Mouse (Mus musculus): ENCODE data around the gene Agbl4. TPM values are rescaled to one million over a fixed set of nuclear protein-coding genes. Genes with fewer than 3 reads are reported as not detected.

Gene Agbl4
- polyA plus RNA-seq, 1 experiment from 2014 or later: 0.24 TPM

DNA sequence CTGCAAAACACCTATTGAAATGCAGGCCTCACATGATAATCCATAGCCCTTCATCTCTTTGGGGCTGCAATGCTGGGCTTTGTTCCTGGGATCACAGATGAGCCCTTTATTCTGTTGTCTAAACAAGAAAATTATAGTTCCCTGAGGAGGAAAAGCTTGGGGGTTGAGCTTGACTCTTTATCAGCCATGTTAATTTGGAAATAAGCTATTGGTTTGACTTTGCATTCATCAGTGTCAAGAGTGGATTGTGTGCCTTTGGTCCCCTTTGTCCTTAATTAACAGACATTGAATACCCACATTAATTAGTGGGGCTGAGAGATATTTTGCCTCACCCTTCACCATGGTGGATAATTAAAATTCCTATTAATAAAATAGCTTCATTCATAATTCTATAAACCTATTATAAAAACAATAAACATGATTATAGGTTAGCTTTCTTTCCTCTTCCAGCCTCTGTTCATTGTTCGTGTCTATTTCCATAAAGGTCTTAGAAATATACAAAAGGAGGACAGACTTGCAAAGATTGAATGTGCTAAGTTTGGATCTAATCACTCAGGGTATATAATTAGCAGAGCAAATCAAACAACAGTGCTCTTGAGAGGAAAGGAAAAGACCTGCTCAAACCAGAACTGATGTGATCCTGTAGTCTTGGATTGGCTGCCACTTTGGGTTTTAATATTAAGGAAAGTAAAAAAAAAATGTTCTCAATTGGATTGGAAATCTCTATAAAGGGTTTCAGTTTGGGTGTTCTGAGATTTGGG is 607.4 kb downstream of the Agbl4 start:
- H3K36me3 ChIP-seq (replicated peaks): no peaks in the 10 kb centered on the region
- no peaks in the 10 kb centered on the region for H3K4me1 ChIP-seq
- WGBS: 71% methylated on average over 1 of the region's 1 CpGs
- no peaks in the 10 kb centered on the region for H3K27me3 ChIP-seq (replicated peaks; ENCODE audit: low read depth, poor library complexity, severe bottlenecking)
- H3K4me3 ChIP-seq: no peak overlapping the region
- no peak overlapping the region for H3K27ac ChIP-seq (replicated peaks)
- no peak for DNase-seq (ENCODE audit: low spot score)
- no peaks in the 10 kb centered on the region for H3K9me3 ChIP-seq

DNA sequence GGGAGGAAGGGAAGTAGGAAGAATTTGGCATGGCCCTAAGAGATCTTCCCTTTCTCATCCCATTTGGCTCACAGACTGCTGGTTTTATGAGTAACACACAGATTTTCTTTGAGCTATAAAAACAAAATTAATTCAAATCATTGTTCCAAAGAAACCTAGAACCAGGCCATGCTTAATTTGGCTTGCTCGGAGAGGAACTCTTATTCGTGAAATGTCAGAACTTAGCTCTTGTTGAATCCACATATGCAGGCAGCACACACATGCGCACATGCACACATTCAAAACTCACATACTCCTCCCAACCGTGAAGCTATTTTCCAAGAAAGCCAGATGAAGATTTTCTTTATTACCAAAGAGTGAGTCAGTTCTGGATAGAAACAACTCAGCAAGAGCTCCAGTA is 621.9 kb downstream of the Agbl4 start:
- no peak overlapping the region for H3K27ac ChIP-seq (replicated peaks)
- H3K4me3 ChIP-seq: no peak overlapping the region
- H3K9me3 ChIP-seq: no peaks in the 10 kb centered on the region
- no peaks in the 10 kb centered on the region for H3K4me1 ChIP-seq
- DNase-seq (ENCODE audit: low spot score): no peak
- no peaks in the 10 kb centered on the region for H3K36me3 ChIP-seq (replicated peaks)
- WGBS: 95% methylated on average over 4 of the region's 4 CpGs
- H3K27me3 ChIP-seq (replicated peaks; ENCODE audit: low read depth, poor library complexity, severe bottlenecking): no peaks in the 10 kb centered on the region

DNA sequence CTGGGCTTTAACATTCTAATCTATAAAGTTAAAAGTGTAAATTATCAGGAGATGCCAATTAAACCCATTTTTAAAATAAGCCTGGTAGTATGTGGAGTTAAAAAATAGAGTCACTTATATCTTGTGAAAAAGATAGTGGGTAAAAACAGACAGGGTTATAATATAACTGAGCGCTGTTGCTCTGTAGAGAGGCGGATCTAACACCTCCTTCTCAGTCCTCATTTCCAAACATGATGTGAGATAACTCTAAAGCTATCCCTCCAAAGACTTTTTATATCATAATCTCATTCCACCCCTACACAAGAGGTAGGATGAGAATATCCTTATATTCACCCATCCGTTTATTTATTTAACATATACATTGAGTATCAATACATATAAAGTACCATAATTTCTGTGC is 669.9 kb downstream of the Agbl4 start:
- H3K36me3 ChIP-seq (replicated peaks): no peaks in the 10 kb centered on the region
- no peak for DNase-seq (ENCODE audit: low spot score)
- WGBS: 90% methylated on average over 3 of the region's 3 CpGs

DNA sequence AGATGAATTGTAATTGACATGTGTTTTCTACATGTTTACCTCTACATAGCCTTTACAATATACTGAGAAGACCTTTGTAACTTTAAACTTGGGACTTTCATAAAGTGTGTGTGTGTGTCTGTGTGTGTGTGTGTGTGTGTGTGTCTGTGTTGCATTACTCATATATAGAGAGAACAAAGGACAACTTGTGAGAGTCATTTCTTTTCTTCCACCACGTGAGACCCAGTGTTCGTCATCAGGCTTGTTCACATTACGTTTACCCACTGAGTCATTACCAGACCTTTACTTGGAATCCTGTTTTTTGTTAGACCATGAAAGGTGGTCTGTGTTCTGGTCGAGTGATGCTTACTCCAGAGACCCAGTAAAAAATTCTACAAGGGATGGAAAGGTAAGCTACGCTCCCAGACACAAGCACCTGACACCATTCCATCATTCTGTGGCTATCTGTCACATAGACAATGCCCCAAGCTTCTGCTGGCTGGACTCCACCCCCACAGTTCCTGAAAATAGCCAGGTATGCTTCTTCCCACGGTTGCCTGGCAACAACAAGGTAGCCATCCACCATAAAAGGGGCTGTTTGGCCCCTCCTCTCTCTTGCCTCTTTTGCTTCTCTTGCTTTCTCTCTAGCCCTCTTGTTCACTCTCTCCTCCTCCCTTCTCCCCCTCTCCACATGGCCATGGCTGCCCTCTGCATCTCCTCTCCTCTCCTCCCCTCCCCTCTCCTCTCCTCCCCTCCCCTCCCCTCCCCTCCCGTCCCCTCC is 676.5 kb downstream of the Agbl4 start:
- WGBS: 67% methylated on average over 6 of the region's 7 CpGs
- no peak overlapping the region for H3K4me3 ChIP-seq
- H3K27me3 ChIP-seq (replicated peaks; ENCODE audit: low read depth, poor library complexity, severe bottlenecking): no peaks in the 10 kb centered on the region
- no peaks in the 10 kb centered on the region for H3K4me1 ChIP-seq
- no peaks in the 10 kb centered on the region for H3K9me3 ChIP-seq
- H3K36me3 ChIP-seq (replicated peaks): no peaks in the 10 kb centered on the region
- no peak for DNase-seq (ENCODE audit: low spot score)
- no peak overlapping the region for H3K27ac ChIP-seq (replicated peaks)

More for the DNA sequence above, 669.9 kb downstream of the Agbl4 start:
- H3K27ac ChIP-seq (replicated peaks): no peak overlapping the region
- H3K27me3 ChIP-seq (replicated peaks; ENCODE audit: low read depth, poor library complexity, severe bottlenecking): no peaks in the 10 kb centered on the region
- no peak overlapping the region for H3K4me3 ChIP-seq
- H3K9me3 ChIP-seq: no peaks in the 10 kb centered on the region
- H3K4me1 ChIP-seq: no peaks in the 10 kb centered on the region

DNA sequence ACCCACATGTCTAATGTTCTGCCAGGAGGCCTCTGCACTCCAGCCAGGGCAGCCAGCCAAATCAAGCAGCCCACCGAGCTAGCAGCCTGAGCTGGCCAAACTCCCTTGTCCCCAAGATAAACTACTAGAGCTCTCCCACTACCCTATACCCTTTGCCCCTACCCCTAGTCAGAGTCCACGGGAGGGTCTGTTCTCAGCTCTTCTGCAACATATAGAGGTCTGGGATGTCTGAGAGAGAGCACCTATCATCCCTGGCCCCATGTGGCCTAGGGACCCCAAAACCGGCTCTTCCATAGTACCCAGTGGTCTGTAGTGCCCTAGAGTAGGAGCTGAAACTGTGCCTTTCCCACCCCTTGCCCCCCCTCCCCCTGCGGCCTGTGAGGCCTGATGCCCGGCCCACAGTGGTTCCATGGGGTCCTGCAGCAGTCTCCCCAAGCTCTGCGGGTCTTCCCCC is 677.3 kb downstream of the Agbl4 start:
- no peaks in the 10 kb centered on the region for H3K27me3 ChIP-seq (replicated peaks; ENCODE audit: low read depth, poor library complexity, severe bottlenecking)
- H3K36me3 ChIP-seq (replicated peaks): no peaks in the 10 kb centered on the region
- H3K9me3 ChIP-seq: no peaks in the 10 kb centered on the region
- no peaks in the 10 kb centered on the region for H3K4me1 ChIP-seq
- H3K4me3 ChIP-seq: no peak overlapping the region
- WGBS: 81% methylated on average over 6 of the region's 6 CpGs
- H3K27ac ChIP-seq (replicated peaks): no peak overlapping the region
- no peak for DNase-seq (ENCODE audit: low spot score)

DNA sequence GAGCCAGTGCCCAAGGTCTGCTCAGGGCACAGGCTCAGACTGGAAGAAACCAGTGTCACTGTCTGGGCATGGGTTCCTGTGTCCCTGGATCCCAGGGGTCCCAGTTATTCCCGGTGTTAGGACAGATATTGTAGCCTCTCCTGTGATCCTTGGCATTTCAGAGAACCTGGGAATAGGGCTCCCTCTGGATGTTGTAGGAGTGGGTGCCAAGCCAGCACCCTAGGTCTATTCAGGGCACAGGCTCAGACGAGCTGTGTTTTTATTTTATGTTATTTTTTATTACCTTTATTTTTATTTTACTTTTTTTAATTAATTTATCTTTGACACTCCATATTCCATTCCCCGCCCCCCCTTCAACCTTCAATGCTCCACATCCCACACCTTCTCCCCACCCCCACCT is 680.3 kb downstream of the Agbl4 start:
- WGBS: 83% methylated on average over 3 of the region's 3 CpGs
- Histone ChIP-seq H3K36me3 (replicated peaks) (no peaks in the 10 kb centered on the region), H3K27me3 (replicated peaks; ENCODE audit: low read depth, poor library complexity, severe bottlenecking) (no peaks in the 10 kb centered on the region), H3K27ac (replicated peaks) (no peak overlapping the region), H3K9me3 (no peaks in the 10 kb centered on the region), H3K4me3 (no peak overlapping the region), H3K4me1 (no peaks in the 10 kb centered on the region)
- no peak for DNase-seq (ENCODE audit: low spot score)

DNA sequence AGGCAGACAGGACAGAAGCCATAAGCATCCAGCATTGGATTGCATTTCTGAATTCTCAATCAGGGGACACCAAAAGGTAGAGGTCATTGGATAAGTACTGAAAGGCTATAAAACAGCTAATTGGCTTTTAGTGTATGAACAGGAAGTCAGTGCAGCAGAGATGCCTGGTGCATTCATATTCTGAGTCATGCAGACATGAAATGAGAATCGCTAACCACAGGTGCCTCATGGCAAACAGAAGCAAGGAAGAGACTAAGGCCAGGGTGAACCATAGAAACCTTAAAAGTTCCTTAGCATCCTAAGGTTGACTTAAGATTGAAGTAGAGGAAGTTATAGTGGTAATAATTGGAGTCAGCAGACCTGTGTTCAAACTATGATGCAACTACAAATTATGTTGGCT is 687.9 kb downstream of the Agbl4 start:
- Histone ChIP-seq H3K4me1 (no peaks in the 10 kb centered on the region), H3K27ac (replicated peaks) (no peak overlapping the region), H3K9me3 (no peaks in the 10 kb centered on the region), H3K27me3 (replicated peaks; ENCODE audit: low read depth, poor library complexity, severe bottlenecking) (no peaks in the 10 kb centered on the region), H3K36me3 (replicated peaks) (no peaks in the 10 kb centered on the region), H3K4me3 (no peak overlapping the region)
- DNase-seq (ENCODE audit: low spot score): no peak
- WGBS: 100% methylated on average over 1 of the region's 1 CpGs

DNA sequence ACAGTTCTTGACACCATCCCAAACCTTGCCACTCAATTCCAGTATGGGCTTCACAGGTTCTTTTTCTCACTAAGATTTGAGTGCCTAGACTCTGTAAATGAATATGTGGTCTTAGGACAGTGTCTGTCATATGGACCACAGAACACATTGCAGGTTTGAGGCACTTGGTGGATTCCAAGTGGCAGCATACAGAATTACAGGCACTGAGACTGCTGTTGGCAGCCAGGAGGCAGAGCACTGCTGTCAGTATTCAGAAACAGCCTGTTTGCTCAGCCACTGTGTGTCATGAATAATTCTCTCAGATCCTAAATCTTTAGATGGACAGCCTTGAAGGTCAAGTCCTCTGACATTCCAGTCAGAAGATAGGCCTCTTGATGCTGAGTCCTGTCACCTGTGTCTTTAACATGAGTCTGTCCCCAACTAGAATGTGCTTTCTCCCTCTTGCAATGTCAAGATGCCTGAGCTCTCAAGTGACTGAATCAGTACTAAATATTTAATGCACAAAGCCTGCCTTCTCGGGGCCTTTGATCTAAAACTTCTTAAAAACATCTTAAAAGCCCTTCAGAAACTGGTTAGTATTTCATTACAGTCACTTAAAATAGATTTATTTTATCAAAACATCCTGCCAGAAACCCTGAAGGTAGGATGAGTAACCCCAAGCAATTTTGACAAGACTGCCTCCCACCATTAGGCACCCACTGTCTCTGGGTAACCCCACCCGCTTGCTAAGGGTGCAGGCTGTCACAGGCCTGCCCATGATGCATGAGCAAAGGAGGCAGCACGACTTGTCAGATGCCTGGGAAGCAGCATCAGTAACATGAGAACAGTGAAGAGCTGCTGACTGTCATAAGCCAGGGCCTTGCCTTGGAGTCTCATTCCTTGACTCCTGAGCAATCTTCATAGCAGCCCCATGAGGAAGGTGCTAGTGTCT is 739.0 kb downstream of the Agbl4 start:
- Histone ChIP-seq H3K27me3 (replicated peaks; ENCODE audit: low read depth, poor library complexity, severe bottlenecking) (no peaks in the 10 kb centered on the region), H3K4me1 (no peaks in the 10 kb centered on the region), H3K27ac (replicated peaks) (no peak overlapping the region), H3K4me3 (no peak overlapping the region), H3K36me3 (replicated peaks) (no peaks in the 10 kb centered on the region), H3K9me3 (no peaks in the 10 kb centered on the region)
- WGBS: 70% methylated on average over 3 of the region's 3 CpGs
- DNase-seq (ENCODE audit: low spot score): no peak

DNA sequence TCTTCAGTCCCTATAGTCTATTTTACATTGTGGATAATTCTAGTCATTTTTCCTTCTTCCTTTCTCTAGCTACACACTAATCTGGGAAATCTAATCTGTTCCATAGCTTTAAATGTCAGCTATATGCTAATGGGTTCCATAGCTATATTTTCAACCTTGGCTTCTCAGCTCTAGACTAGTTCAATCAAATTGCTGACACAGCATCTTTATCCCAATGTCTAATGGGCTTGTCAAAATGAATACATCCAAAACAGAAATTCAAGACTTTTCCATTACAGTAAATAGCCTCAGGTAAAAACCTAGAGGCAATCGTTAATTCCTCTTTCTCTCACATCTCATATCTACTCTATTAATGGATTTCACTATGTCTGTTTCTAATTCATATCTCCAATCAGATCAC is 750.3 kb downstream of the Agbl4 start:
- H3K27me3 ChIP-seq (replicated peaks; ENCODE audit: low read depth, poor library complexity, severe bottlenecking): no peaks in the 10 kb centered on the region
- H3K4me1 ChIP-seq: no peaks in the 10 kb centered on the region
- H3K27ac ChIP-seq (replicated peaks): no peak overlapping the region
- H3K36me3 ChIP-seq (replicated peaks): no peaks in the 10 kb centered on the region
- no peak for DNase-seq (ENCODE audit: low spot score)
- WGBS: 89% methylated on average over 1 of the region's 1 CpGs
- no peaks in the 10 kb centered on the region for H3K9me3 ChIP-seq
- no peak overlapping the region for H3K4me3 ChIP-seq

DNA sequence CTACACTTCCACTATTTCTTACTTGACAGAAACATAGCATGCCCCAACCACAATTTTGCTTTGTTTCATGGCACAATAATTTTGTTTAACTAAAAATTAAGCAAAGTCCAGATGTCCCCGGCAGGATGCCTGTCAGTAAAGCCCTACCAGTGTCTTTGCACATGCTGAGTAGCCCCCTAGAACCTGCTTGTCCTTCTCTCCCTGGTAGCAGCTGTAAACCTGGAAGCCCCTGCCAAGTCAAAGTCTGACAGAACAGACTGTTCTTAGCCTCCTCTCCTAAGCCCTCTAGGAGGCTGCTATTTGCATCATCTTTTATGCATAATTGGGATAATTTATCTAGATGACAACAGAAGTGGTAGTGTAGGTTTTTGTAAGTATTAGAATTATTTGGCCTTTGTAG is 758.4 kb downstream of the Agbl4 start:
- 67% methylated on average over 1 of the region's 1 CpGs for WGBS
- Histone ChIP-seq H3K4me1 (no peaks in the 10 kb centered on the region), H3K27me3 (replicated peaks; ENCODE audit: low read depth, poor library complexity, severe bottlenecking) (no peaks in the 10 kb centered on the region), H3K27ac (replicated peaks) (no peak overlapping the region), H3K4me3 (no peak overlapping the region), H3K36me3 (replicated peaks) (no peaks in the 10 kb centered on the region), H3K9me3 (no peaks in the 10 kb centered on the region)
- no peak for DNase-seq (ENCODE audit: low spot score)

DNA sequence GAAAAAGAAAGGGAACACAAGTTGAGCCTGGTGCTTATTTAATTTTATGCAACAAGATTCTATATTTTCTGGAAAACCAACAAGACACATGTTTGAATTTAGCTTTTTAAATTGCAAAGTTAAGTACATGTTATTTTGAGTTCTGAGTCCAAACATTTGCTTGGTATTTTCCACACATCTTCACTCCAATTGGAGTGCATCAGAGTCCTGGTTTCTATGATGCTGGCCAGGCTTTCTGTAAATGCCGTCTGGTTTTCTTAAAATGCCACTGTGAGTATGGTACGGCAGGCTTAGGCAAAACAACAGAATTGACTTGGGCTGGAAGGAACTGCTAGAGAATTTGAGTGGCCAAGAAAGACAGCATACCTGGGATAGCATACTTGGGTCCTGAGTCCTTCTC is 784.0 kb downstream of the Agbl4 start:
- no peaks in the 10 kb centered on the region for H3K36me3 ChIP-seq (replicated peaks)
- DNase-seq (ENCODE audit: low spot score): no peak
- 83% methylated on average over 2 of the region's 2 CpGs for WGBS
- H3K9me3 ChIP-seq: no peaks in the 10 kb centered on the region
- H3K4me1 ChIP-seq: no peaks in the 10 kb centered on the region
- no peaks in the 10 kb centered on the region for H3K27me3 ChIP-seq (replicated peaks; ENCODE audit: low read depth, poor library complexity, severe bottlenecking)
- H3K4me3 ChIP-seq: no peak overlapping the region
- H3K27ac ChIP-seq (replicated peaks): no peak overlapping the region

DNA sequence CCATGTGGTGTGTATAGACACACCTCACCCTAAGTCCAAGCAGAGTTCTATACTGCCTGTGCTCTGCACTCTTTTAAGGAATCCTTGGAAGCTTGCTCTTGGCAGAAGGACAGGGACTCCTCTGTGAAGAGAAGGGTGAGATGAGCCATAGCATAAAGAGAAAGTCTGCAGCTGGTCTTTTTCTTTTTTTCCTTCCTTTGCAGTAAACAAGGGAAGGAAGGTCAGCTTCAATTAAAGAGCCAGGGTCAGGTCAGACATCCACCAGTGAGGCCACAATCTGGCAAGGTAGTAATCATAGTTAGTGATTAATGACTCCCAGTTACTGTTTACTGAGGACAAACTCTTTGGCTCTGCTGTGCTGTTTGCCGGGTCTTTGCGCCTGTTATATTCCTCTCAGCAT is 802.6 kb downstream of the Agbl4 start:
- 49% methylated on average over 2 of the region's 2 CpGs for WGBS
- DNase-seq (ENCODE audit: low spot score): no peak
- H3K4me1 ChIP-seq: peaks cover 11% of the 10 kb centered on the region
- H3K27me3 ChIP-seq (replicated peaks; ENCODE audit: low read depth, poor library complexity, severe bottlenecking): no peaks in the 10 kb centered on the region
- H3K4me3 ChIP-seq: no peak overlapping the region
- H3K27ac ChIP-seq (replicated peaks): no peak overlapping the region
- no peaks in the 10 kb centered on the region for H3K9me3 ChIP-seq
- no peaks in the 10 kb centered on the region for H3K36me3 ChIP-seq (replicated peaks)

Data from embryonic facial prominence, embryonic 10.5 days (tissue).